Mouse (Mus musculus): ENCODE data around the gene Fermt2. TPM values are rescaled to one million over a fixed set of nuclear protein-coding genes. Genes with fewer than 3 reads are reported as not detected.
A peak's percentile ranks its signal among the peaks of the same experiment; 100 is the strongest.
"Not testable (repeated sequence)": the region's sequence is repeated elsewhere in the genome, so short reads cannot be mapped to it uniquely, and the experiment has no call there.

Gene Fermt2
- polyA plus RNA-seq, 1 experiment, result 6.4 TPM

GRCm38 (mm10) chr14:45476990-45477389 is 52.9 kb downstream of the Fermt2 start:
- Histone ChIP-seq H3K27ac (ENCODE audit: control insufficient read depth, insufficient read depth, low read depth, low read length) (no peak overlapping the region), H3K27me3 (ENCODE audit: control insufficient read depth, insufficient read depth, low read length) (no peaks in the 10 kb centered on the region), H3K36me3 (ENCODE audit: control insufficient read depth, insufficient read depth, low read length) (no peaks in the 10 kb centered on the region), H3K4me3 (ENCODE audit: control insufficient read depth, low read depth, low read length) (no peak overlapping the region), H3K4me1 (ENCODE audit: control insufficient read depth, insufficient read depth, low read length) (no peaks in the 10 kb centered on the region)
- TF ChIP-seq POLR2A (IDR thresholded peaks at IDR 0.05; ENCODE audit: control insufficient read depth, low read depth, low read length) (no peak), CTCF (IDR thresholded peaks at IDR 0.05; ENCODE audit: control insufficient read depth, insufficient read depth, insufficient replicate concordance, low read depth, low read length) (no peak)

GRCm38 (mm10) chr14:45472536-45472935 is 57.4 kb downstream of the Fermt2 start:
- H3K36me3 ChIP-seq (ENCODE audit: control insufficient read depth, insufficient read depth, low read length), result no peaks in the 10 kb centered on the region
- no peak overlapping the region for H3K27ac ChIP-seq (ENCODE audit: control insufficient read depth, insufficient read depth, low read depth, low read length)
- no peaks in the 10 kb centered on the region for H3K27me3 ChIP-seq (ENCODE audit: control insufficient read depth, insufficient read depth, low read length)
- no peaks in the 10 kb centered on the region for H3K4me1 ChIP-seq (ENCODE audit: control insufficient read depth, insufficient read depth, low read length)
- TF ChIP-seq POLR2A (IDR thresholded peaks at IDR 0.05; ENCODE audit: control insufficient read depth, low read depth, low read length) (no peak), CTCF (IDR thresholded peaks at IDR 0.05; ENCODE audit: control insufficient read depth, insufficient read depth, insufficient replicate concordance, low read depth, low read length) (no peak)
- H3K4me3 ChIP-seq (ENCODE audit: control insufficient read depth, low read depth, low read length), result no peak overlapping the region

- TF ChIP-seq CTCF (IDR thresholded peaks at IDR 0.05; ENCODE audit: control insufficient read depth, insufficient read depth, insufficient replicate concordance, low read depth, low read length) (peak; percentile 64; the same call in 1 of the 2 replicates), POLR2A (IDR thresholded peaks at IDR 0.05; ENCODE audit: control insufficient read depth, low read depth, low read length) (no peak)
- no peak overlapping the region for H3K4me3 ChIP-seq (ENCODE audit: control insufficient read depth, low read depth, low read length)
- no peak overlapping the region for H3K27ac ChIP-seq (ENCODE audit: control insufficient read depth, insufficient read depth, low read depth, low read length)
- no peaks in the 10 kb centered on the region for H3K27me3 ChIP-seq (ENCODE audit: control insufficient read depth, insufficient read depth, low read length)
- H3K36me3 ChIP-seq (ENCODE audit: control insufficient read depth, insufficient read depth, low read length), result no peaks in the 10 kb centered on the region
- H3K4me1 ChIP-seq (ENCODE audit: control insufficient read depth, insufficient read depth, low read length), result no peaks in the 10 kb centered on the region
These were observed 60.5 kb downstream of the Fermt2 start for GRCm38 (mm10) chr14:45469446-45469845.

GRCm38 (mm10) chr14:45466371-45466770 is 63.5 kb downstream of the Fermt2 start:
- not testable (repeated sequence) for H3K4me1 ChIP-seq (ENCODE audit: control insufficient read depth, insufficient read depth, low read length); H3K4me3 ChIP-seq (ENCODE audit: control insufficient read depth, low read depth, low read length); H3K27ac ChIP-seq (ENCODE audit: control insufficient read depth, insufficient read depth, low read depth, low read length); H3K27me3 ChIP-seq (ENCODE audit: control insufficient read depth, insufficient read depth, low read length); H3K36me3 ChIP-seq (ENCODE audit: control insufficient read depth, insufficient read depth, low read length)

- Histone ChIP-seq H3K4me1 (ENCODE audit: control insufficient read depth, insufficient read depth, low read length) (no peaks in the 10 kb centered on the region), H3K27ac (ENCODE audit: control insufficient read depth, insufficient read depth, low read depth, low read length) (peak overlapping the region; percentile 12; the same call in 1 of the 2 replicates), H3K4me3 (ENCODE audit: control insufficient read depth, low read depth, low read length) (no peak overlapping the region), H3K27me3 (ENCODE audit: control insufficient read depth, insufficient read depth, low read length) (no peaks in the 10 kb centered on the region), H3K36me3 (ENCODE audit: control insufficient read depth, insufficient read depth, low read length) (no peaks in the 10 kb centered on the region)
- TF ChIP-seq POLR2A (IDR thresholded peaks at IDR 0.05; ENCODE audit: control insufficient read depth, low read depth, low read length), result no peak
- TF ChIP-seq CTCF (IDR thresholded peaks at IDR 0.05; ENCODE audit: control insufficient read depth, insufficient read depth, insufficient replicate concordance, low read depth, low read length), result no peak
These were observed 65.6 kb downstream of the Fermt2 start for GRCm38 (mm10) chr14:45464036-45465035.

GRCm38 (mm10) chr14:45463599-45463998 is 66.3 kb downstream of the Fermt2 start:
- no peaks in the 10 kb centered on the region for H3K27me3 ChIP-seq (ENCODE audit: control insufficient read depth, insufficient read depth, low read length)
- H3K36me3 ChIP-seq (ENCODE audit: control insufficient read depth, insufficient read depth, low read length), result no peaks in the 10 kb centered on the region
- peak overlapping the region; percentile 18 for H3K27ac ChIP-seq (ENCODE audit: control insufficient read depth, insufficient read depth, low read depth, low read length)
- no peak overlapping the region for H3K4me3 ChIP-seq (ENCODE audit: control insufficient read depth, low read depth, low read length)
- H3K4me1 ChIP-seq (ENCODE audit: control insufficient read depth, insufficient read depth, low read length), result no peaks in the 10 kb centered on the region
- no peak for TF ChIP-seq CTCF (IDR thresholded peaks at IDR 0.05; ENCODE audit: control insufficient read depth, insufficient read depth, insufficient replicate concordance, low read depth, low read length)
- no peak for TF ChIP-seq POLR2A (IDR thresholded peaks at IDR 0.05; ENCODE audit: control insufficient read depth, low read depth, low read length)

- H3K4me1 ChIP-seq (ENCODE audit: control insufficient read depth, insufficient read depth, low read length), result no peaks in the 10 kb centered on the region
- H3K27ac ChIP-seq (ENCODE audit: control insufficient read depth, insufficient read depth, low read depth, low read length), result peak overlapping the region; percentile 18
- H3K4me3 ChIP-seq (ENCODE audit: control insufficient read depth, low read depth, low read length), result no peak overlapping the region
- no peak for TF ChIP-seq POLR2A (IDR thresholded peaks at IDR 0.05; ENCODE audit: control insufficient read depth, low read depth, low read length)
- TF ChIP-seq CTCF (IDR thresholded peaks at IDR 0.05; ENCODE audit: control insufficient read depth, insufficient read depth, insufficient replicate concordance, low read depth, low read length), result no peak
- H3K27me3 ChIP-seq (ENCODE audit: control insufficient read depth, insufficient read depth, low read length), result no peaks in the 10 kb centered on the region
- no peaks in the 10 kb centered on the region for H3K36me3 ChIP-seq (ENCODE audit: control insufficient read depth, insufficient read depth, low read length)
These were observed 66.9 kb downstream of the Fermt2 start for GRCm38 (mm10) chr14:45462875-45463475.
